Mouse (Mus musculus): Measurements from ENCODE around the gene Abcc8.

DNA sequence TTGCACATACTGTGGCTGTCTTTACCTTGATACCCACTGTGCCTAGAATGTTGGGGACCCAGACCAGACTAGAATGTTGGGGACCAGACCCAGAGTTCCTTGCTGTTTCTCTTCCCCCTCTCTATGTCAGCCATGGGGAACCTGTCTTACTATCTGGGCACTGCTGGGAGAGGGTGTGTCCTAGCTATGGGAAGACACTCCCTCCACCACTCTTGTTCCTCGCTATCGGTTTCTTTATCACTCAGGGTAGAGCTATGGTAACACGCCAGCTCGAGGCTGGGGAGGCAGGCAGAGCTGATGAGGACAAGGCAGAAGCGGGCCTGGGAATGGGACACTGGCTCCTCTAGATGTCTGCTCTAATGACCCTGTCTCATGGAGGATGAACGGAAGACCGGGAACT lies 32.4 kb downstream of the Abcc8 start:
- no peak for TF ChIP-seq GATA1 (IDR thresholded peaks at IDR 0.05; ENCODE audit: borderline replicate concordance, low read length)
- no peak for TF ChIP-seq CTCF (IDR thresholded peaks at IDR 0.05; ENCODE audit: low read depth, low read length)

Data from G1E (cell line).